Mouse (Mus musculus): ENCODE measurements around the gene Ppfibp2.

The Ppfibp2 gene

GRCm38 (mm10) chr7:107779611-107780010, 184.6 kb downstream of the Ppfibp2 start:
- no peak for DNase-seq

DNA sequence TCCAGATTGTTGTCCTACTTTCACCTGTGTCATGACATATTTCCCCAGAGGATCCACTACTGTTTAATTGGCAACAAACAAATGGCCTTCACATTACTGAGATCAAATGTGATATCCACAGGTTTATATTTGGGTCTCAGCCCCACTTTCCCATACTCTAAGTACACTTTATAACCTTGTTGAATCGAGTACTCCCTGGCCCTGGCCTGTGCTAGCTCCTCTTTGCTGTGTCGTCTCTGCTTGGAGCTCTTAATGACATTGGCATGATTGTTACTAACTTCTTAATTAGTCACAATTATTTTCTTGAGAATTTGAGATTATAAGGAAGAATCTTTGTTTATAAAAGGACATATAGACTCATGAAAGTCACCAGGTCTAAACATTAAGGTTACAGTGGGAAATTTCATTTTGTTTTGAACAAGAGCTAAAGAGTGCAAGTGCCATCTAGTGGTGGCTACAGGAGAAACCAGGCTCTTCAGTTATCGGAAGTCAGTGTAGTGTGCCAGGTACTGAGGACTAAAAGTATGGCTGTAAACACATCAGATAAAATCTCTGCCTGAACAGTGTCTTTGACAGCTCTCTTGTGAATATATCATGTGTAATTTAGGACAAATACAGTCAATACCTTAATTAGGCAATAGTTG, 193.1 kb downstream of the Ppfibp2 start:
- no peak for DNase-seq

- no peak for DNase-seq
Observed at GRCm38 (mm10) chr7:107796500-107796899, 201.5 kb downstream of the Ppfibp2 start.

All from lung, postnatal 4 days (tissue).